Mouse (Mus musculus) G1E (cell line): Measurements from ENCODE around the gene Helz. TPM values are rescaled to one million over a fixed set of nuclear protein-coding genes. Genes with fewer than 3 reads are reported as not detected.
A peak's percentile ranks its signal among the peaks of the same experiment; 100 is the strongest.

Experiments
- ATAC-seq: 2 replicates; pipeline ENCODE4 v1.8.0; 2016; ENCODE audit warnings: mild to moderate bottlenecking; ENCODE audit not compliant: insufficient number of reproducible peaks, poor library complexity, low FRiP score, severe bottlenecking; ENCODE audit errors: extremely low read depth
- DNase-seq: peaks from one replicate; pipeline ENCODE4 v3.0.0; 2012; ENCODE audit warnings: low spot score
- H3K27me3 ChIP-seq: 2 replicates; pipeline ENCODE4 v1.6.1; 2012; ENCODE audit warnings: mild to moderate bottlenecking, low read length, inconsistent platforms; ENCODE audit not compliant: insufficient read depth
- H3K36me3 ChIP-seq: replicated peaks from 2 replicates; pipeline ENCODE3; 2012; ENCODE audit warnings: mild to moderate bottlenecking, inconsistent platforms
- H3K4me1 ChIP-seq: 2 replicates; pipeline ENCODE4 v1.6.1; 2012; ENCODE audit warnings: low read depth, low read length, inconsistent platforms, mixed read lengths; ENCODE audit not compliant: insufficient read depth
- H3K4me3 ChIP-seq: 2 replicates; pipeline ENCODE4 v1.5.1; 2012; ENCODE audit warnings: low read depth, mild to moderate bottlenecking, inconsistent platforms, low read length, moderate library complexity, mixed read lengths
- H3K9me3 ChIP-seq: replicated peaks from 2 replicates; pipeline ENCODE4 v1.6.1; 2012; ENCODE audit warnings: inconsistent platforms
- CTCF ChIP-seq: IDR thresholded peaks from 2 replicates; pipeline ENCODE4 v1.5.1; 2012; ENCODE audit warnings: low read depth, low read length, inconsistent platforms, mixed read lengths
- GATA1 ChIP-seq: IDR thresholded peaks from 2 replicates; pipeline ENCODE4 v1.6.1; 2012; ENCODE audit warnings: borderline replicate concordance, low read length, inconsistent platforms, mixed read lengths
- GATA2 ChIP-seq: IDR thresholded peaks from 2 replicates; pipeline ENCODE4 v1.6.1; 2012; ENCODE audit warnings: low read depth, low read length, inconsistent platforms, borderline replicate concordance
- POLR2AphosphoS5 ChIP-seq: IDR thresholded peaks from 2 replicates; pipeline ENCODE4 v1.6.1; 2012; ENCODE audit warnings: low read depth, low read length, inconsistent platforms; ENCODE audit not compliant: insufficient replicate concordance
- TAL1 ChIP-seq: conservative IDR thresholded peaks from 2 replicates; pipeline ENCODE4 v1.6.1; 2012; ENCODE audit warnings: low read depth, low read length, inconsistent platforms, mixed read lengths
- polyA plus RNA-seq: library from polyadenylated mRNA; stranded (reverse); fragments of >175 nt; gene quantifications from 2 replicates; pipeline ENCODE4 v1.2.3, GENCODE M21; 2012
- total RNA-seq, 2 experiments: library from RNA; stranded (forward) in 1 of 2; stranded (reverse) in 1 of 2; fragments of 200-1000 nt in 1 of 2; fragments of >200 nt in 1 of 2; fragmentation: Nextera tagmentation in 1 of 2; gene quantifications; 2 replicates each; pipeline ENCODE4 v1.2.3; 2014 to 2017

Helz gene
- total and polyA plus RNA-seq, 3 experiments = 23.8 to 97.3 (median 63.5) TPM

- no peak for DNase-seq
- TF ChIP-seq POLR2AphosphoS5 (no peak), GATA1 (no peak), CTCF (no peak), TAL1 (no peak)
- no peak overlapping the region for H3K4me3 ChIP-seq
- no peaks in the 10 kb centered on the region for H3K9me3 ChIP-seq
- no peaks in the 10 kb centered on the region for H3K27me3 ChIP-seq
- no peak for ATAC-seq
- H3K4me1 ChIP-seq = peaks cover 6% of the 10 kb centered on the region
- H3K36me3 ChIP-seq = peaks cover 94% of the 10 kb centered on the region
Observed at GRCm38 (mm10) chr11:107668977-107669376, 121.2 kb downstream of the Helz start.

- DNase-seq (no peak), ATAC-seq (no peak)
- Histone ChIP-seq H3K27me3 (no peaks in the 10 kb centered on the region), H3K4me3 (no peak overlapping the region), H3K36me3 (peaks cover 81% of the 10 kb centered on the region), H3K9me3 (peaks cover 5% of the 10 kb centered on the region), H3K4me1 (peaks cover 31% of the 10 kb centered on the region)
- TF ChIP-seq CTCF (no peak), TAL1 (no peak), GATA2 (no peak), GATA1 (no peak), POLR2AphosphoS5 (no peak)
Observed at GRCm38 (mm10) chr11:107674006-107674405, 126.3 kb downstream of the Helz start.

DNA sequence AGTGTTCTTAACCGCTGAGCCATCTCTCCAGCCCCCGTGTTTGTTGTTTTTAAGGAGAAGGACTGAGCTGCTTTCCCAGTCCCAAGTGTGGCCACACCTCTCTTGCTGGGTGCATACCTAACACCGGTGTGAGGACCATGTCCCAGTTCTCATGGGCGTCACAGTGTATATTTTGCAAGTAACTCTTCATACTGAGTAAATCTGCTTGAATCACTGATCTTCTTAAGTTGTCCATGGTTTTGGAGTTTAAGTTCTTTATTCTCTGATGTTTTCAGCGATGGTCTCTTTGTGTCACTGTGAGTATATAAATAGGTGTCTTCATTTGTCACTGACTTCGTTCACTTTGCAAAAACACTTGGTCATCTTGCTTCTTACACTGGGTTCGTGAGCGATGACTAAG lies 126.9 kb downstream of the Helz start:
- peaks cover 31% of the 10 kb centered on the region for H3K4me1 ChIP-seq
- no peak for TF ChIP-seq POLR2AphosphoS5
- TF ChIP-seq CTCF = no peak
- TF ChIP-seq GATA2 = no peak
- TF ChIP-seq GATA1 = no peak
- no peak for TF ChIP-seq TAL1
- ATAC-seq = no peak
- no peak overlapping the region for H3K4me3 ChIP-seq
- peaks cover 77% of the 10 kb centered on the region for H3K36me3 ChIP-seq
- no peak for DNase-seq
- H3K27me3 ChIP-seq = no peaks in the 10 kb centered on the region
- H3K9me3 ChIP-seq = peaks cover 5% of the 10 kb centered on the region

DNA sequence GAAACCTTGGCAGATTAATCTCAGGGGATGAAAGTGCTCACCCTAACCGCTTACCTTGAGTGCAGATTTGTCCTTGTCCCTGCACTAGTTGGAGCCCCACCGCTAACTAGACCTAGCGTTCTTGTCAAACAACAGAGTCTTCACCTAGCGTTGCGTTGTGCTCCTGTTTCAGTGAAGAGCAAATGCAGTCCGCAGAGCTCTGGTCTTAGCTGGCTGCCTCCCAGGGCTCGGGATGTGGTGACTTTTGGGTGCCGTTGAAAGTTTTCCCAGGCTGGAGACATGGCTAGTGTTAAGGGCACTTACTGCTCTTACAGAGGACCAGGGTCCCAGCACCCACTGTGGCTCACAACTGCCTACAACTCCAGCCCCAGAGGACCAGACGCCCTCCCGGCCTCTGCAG lies 127.5 kb downstream of the Helz start:
- peaks cover 70% of the 10 kb centered on the region for H3K36me3 ChIP-seq
- ATAC-seq (no peak), DNase-seq (no peak)
- H3K9me3 ChIP-seq = peaks cover 5% of the 10 kb centered on the region
- peaks cover 31% of the 10 kb centered on the region for H3K4me1 ChIP-seq
- H3K4me3 ChIP-seq = no peak overlapping the region
- TF ChIP-seq CTCF = no peak
- no peaks in the 10 kb centered on the region for H3K27me3 ChIP-seq

GRCm38 (mm10) chr11:107676207-107676940 lies 128.6 kb downstream of the Helz start:
- Histone ChIP-seq H3K27me3 (no peaks in the 10 kb centered on the region), H3K4me1 (peaks cover 37% of the 10 kb centered on the region), H3K9me3 (peaks cover 5% of the 10 kb centered on the region), H3K4me3 (no peak overlapping the region), H3K36me3 (peaks cover 64% of the 10 kb centered on the region)
- ATAC-seq = peak; percentile 69
- peak; percentile 58 for DNase-seq
- TF ChIP-seq GATA2 (no peak), TAL1 (no peak), GATA1 (no peak), POLR2AphosphoS5 (no peak), CTCF (no peak)

DNA sequence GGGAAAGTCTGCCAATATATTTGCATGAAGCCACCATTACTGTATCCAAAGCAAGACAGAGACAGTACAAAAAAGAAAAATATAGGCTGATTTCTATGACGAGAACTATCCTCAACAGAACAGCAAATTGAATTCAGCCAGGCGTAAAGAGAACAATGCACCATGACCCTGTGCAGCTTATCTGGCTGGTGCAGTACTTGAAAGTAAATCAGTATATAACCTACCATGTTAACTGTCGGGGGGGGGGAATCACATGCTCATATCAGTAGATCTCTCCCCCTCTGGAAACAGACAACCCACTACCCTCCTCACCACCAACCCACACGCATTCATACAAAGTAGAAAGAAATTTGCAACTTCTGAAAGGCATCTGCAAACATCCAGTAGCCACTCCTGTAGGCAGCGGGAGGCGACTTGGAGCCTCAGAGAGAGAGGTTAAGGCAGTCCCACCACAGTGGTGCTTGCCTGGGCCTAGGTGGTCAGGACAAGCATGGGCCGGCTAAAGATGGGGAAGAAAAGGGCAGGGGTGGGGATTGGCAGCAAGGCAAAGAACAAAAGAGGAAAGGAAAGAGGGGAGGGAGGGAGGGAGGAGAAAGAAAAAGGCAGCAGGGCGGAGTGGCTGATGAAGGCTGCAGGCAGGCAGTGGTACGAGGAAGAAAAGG lies 135.1 kb downstream of the Helz start:
- Histone ChIP-seq H3K9me3 (peaks cover 7% of the 10 kb centered on the region), H3K4me1 (peaks cover 59% of the 10 kb centered on the region), H3K36me3 (peaks cover 51% of the 10 kb centered on the region), H3K27me3 (no peaks in the 10 kb centered on the region), H3K4me3 (peak overlapping the region; percentile 61; the same call in 1 of the 2 replicates)
- ATAC-seq (peak; percentile 91), DNase-seq (peak; percentile 47)
- TF ChIP-seq GATA2 (no peak), TAL1 (peak; percentile 68)
